Mouse (Mus musculus): Measurements from ENCODE around the gene Psat1.

The Psat1 gene

DNA sequence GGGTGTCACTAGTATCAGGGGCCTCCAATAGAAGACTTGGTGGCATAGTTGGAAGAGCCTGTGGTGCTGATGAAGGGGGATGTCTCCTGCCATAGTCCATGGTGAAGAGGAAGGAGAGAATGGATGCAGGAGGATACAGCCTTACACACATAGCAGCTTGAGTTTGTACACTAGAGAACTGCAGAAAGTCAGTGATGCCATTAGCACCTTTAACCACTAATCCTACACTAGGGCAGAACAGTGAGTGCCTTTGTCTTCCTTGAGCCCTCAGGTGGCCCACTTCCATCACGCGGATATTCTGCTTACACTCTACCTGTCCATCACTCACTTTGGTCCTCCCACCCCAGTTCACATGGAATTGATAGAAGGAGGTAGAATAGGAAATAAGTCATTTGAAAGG, 83.0 kb downstream of the Psat1 start:
- no peak for DNase-seq (ENCODE audit: low spot score)

DNA sequence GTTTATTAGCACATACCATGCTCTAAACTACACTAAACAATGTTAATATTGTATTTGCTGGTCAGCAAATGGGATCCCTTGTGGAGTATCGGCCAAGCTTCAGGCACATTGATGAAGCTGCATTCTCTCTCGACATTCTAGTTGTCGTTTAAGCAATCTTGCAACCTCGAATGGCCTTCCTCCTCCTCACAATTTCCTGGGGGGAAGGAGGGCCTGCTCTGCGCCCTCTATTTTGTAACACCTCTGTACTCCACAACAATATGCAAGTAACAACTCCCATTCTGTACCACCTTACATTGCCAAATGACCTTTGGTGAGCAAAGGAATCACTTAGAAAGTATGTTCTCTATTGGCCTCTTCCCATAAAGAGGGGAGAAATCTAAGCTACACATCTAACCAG, 91.8 kb downstream of the Psat1 start:
- no peak for DNase-seq (ENCODE audit: low spot score)

Measured in embryo, embryonic 10 days (tissue).